Mouse (Mus musculus) cerebellum, adult 11-12 months (tissue): ENCODE results near the gene Gm9045.
"Not testable (repeated sequence)": the region's sequence is repeated elsewhere in the genome, so short reads cannot be mapped to it uniquely, and the experiment has no call there.

ENCODE experiments used
- DNase-seq: peaks from one replicate; pipeline ENCODE4 v3.0.0; 2022

Gm9045 gene

DNA sequence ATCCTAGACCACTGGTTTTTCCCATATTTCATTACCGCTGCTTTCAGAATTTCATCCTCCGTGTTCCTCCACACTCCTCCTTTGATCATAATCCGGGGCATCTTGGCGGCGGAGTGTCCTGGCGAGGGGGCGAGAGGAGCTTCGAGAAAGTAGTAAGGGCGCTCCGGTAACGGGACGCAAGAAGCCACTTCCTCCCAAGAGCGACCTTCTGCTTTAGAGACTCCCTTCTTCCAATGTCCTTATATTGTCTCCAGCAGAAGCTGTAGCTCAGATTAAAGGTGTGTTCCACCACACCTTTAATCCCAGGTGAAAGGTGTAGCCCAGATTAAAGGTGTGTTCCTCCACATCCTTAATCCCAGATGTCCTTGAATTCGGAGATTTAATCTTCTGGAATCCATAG is at the start of gene Gm9045:
Gene Gm9045 (minus strand): TSS at position 101 of the 400 bp plus-strand sequence.
- not testable (repeated sequence) for DNase-seq

DNA sequence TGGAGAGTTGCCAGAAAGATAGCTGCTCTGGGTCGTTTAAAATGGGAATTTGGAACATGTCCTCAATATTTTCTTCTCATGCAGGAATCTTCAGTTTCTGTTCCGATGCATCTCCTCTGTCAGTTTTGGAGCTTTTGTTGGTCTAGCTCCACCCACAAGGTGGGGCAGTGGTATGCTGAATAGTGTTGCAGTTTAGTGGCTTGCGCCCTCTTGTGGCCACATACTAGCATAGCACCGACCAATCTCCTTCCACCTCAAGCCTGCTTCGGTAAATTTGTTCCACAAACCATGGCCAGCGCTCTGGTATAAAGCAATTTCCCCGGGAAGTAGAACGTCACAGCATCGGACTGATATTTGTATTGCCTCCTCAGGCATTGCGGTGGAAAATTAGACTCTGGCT is 32.8 kb upstream of the Gm9045 start:
- peak; percentile 49 for DNase-seq

DNA sequence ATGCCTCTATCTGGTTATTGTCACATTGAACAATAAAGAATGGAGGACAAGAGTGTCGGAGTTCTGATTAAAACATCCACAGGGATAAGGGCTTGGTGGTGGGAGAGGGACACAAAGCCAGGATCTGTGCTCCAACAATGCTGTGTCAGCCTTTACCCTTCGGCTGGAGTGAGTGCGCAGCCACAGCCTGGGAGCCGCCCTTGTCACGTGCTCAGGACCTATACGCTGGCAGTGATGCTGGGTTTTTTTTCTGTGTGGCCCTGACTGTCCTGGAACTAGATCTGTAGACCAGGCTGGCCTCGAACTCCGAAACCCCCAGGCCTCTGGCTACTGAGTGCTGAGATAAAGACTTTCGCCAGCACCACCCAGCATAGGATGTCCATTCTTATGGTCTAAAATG is 31.9 kb upstream of the Gm9045 start:
- no peak for DNase-seq

DNA sequence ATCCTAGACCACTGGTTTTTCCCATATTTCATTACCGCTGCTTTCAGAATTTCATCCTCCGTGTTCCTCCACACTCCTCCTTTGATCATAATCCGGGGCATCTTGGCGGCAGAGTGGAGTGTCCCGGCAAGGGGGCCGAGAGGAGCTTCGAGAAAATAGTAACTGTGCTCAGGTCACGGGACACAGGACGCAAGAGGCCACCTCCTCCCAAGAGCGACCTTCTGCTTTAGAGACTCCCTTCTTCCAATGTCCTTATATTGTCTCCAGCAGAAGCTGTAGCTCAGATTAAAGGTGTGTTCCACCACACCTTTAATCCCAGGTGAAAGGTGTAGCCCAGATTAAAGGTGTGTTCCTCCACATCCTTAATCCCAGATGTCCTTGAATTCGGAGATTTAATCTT is 16.4 kb upstream of the Gm9045 start, which contains the start of gene Gm9049:
Gene Gm9049 (minus strand): TSS at position 101 of the 400 bp plus-strand sequence.
- not testable (repeated sequence) for DNase-seq

DNA sequence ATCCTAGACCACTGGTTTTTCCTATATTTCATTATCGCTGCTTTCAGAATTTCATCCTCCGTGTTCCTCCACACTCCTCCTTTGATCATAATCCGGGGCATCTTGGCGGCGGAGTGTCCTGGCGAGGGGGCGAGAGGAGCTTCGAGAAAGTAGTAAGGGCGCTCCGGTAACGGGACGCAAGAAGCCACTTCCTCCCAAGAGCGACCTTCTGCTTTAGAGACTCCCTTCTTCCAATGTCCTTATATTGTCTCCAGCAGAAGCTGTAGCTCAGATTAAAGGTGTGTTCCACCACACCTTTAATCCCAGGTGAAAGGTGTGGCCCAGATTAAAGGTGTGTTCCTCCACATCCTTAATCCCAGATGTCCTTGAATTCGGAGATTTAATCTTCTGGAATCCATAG is 10.9 kb upstream of the Gm9045 start, which contains the start of gene Gm9048:
Gene Gm9048 (minus strand): TSS at position 101 of the 400 bp plus-strand sequence.
- DNase-seq: not testable (repeated sequence)

DNA sequence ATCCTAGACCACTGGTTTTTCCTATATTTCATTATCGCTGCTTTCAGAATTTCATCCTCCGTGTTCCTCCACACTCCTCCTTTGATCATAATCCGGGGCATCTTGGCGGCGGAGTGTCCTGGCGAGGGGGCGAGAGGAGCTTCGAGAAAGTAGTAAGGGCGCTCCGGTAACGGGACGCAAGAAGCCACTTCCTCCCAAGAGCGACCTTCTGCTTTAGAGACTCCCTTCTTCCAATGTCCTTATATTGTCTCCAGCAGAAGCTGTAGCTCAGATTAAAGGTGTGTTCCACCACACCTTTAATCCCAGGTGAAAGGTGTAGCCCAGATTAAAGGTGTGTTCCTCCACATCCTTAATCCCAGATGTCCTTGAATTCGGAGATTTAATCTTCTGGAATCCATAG is 5.5 kb upstream of the Gm9045 start, which contains the start of gene Gm9046:
Gene Gm9046 (minus strand): TSS at position 101 of the 400 bp plus-strand sequence.
- DNase-seq: not testable (repeated sequence)

DNA sequence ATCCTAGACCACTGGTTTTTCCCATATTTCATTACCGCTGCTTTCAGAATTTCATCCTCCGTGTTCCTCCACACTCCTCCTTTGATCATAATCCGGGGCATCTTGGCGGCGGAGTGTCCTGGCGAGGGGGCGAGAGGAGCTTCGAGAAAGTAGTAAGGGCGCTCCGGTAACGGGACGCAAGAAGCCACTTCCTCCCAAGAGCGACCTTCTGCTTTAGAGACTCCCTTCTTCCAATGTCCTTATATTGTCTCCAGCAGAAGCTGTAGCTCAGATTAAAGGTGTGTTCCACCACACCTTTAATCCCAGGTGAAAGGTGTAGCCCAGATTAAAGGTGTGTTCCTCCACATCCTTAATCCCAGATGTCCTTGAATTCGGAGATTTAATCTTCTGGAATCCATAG is 5.3 kb downstream of the Gm9045 start, which contains the start of gene Gm9044:
Gene Gm9044 (minus strand): TSS at position 101 of the 400 bp plus-strand sequence.
- not testable (repeated sequence) for DNase-seq

DNA sequence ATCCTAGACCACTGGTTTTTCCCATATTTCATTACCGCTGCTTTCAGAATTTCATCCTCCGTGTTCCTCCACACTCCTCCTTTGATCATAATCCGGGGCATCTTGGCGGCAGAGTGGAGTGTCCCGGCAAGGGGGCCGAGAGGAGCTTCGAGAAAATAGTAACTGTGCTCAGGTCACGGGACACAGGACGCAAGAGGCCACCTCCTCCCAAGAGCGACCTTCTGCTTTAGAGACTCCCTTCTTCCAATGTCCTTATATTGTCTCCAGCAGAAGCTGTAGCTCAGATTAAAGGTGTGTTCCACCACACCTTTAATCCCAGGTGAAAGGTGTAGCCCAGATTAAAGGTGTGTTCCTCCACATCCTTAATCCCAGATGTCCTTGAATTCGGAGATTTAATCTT is 10.8 kb downstream of the Gm9045 start, which contains the start of gene Gm9040:
Gene Gm9040 (minus strand): TSS at position 101 of the 400 bp plus-strand sequence.
- DNase-seq: not testable (repeated sequence)

DNA sequence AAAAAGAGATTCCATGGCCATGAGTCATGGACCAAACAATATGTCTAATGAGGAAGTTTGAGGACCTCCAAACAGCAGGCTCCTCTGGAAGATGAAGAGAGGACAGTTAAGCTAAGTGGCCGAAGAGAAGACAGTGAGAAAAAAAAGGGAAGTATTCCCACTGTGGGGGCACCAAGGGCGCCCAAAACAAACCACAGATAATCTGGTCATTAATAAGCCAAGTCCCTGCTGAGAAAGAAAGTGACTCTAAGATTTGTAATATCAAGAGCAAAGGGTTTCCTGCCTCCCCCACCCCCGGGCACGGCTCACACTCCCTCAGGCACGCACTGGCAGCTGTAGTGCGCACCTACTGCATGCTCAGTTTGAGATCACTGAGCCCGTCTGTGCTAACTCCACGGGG is 18.6 kb downstream of the Gm9045 start:
- no peak for DNase-seq

DNA sequence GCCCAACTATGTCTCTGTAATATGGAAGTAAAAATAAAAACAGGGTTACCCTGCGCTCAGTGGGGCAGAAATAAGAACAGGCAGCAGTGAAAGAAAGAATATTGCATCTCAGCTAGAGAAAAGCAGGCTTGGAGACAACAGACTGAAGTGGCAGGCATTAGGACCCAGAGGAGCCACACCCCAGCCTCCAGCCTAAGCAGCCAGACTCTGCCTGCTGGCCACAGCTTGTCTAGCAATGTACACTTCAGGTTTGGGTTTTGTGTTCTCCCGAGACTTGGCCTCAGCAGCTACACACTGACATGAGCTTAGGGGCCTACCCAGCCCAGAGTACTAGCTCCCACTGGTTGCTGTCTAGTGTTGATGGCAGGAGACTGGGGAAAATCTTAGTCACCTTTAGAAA is 35.5 kb downstream of the Gm9045 start:
- not testable (repeated sequence) for DNase-seq

DNA sequence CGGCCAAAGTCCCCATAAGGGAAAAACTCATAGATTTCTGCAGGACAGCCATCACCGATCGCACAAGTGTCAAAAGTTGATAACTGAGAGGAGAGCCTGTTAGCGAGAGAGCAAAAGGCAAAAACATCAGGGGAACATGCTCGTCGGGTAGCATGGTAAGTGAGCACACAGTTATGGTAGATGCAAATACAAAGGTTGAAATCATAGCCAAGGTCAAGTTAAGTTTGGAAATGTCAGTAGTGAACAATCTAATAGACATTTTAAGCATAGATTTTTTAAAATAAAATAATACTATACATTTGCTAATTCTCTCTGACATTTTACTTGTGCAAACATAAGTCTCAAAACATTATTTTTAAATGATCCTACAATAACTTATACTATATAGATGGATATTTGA is 42.7 kb downstream of the Gm9045 start, which contains the start of gene Iltifb:
Gene Iltifb (minus strand): TSS at position 101 of the 400 bp plus-strand sequence.
- no peak for DNase-seq
